Mouse (Mus musculus) liver, postnatal 0 days (tissue): ENCODE data around the gene Cfap52.

ENCODE experiments used
- CTCF ChIP-seq: sonication (generic); IDR thresholded peaks from 2 replicates; pipeline ENCODE4 v1.5.1; 2016; ENCODE audit warnings: antibody characterized with exemption, low read depth
- EP300 ChIP-seq: IDR thresholded peaks from 2 replicates; pipeline ENCODE4 v1.6.1; 2016; ENCODE audit warnings: antibody characterized with exemption, low read depth, mild to moderate bottlenecking

GRCm38 (mm10) chr11:67921091-67921826 is 44.2 kb downstream of the Cfap52 start:
- TF ChIP-seq CTCF, result no peak
- no peak for TF ChIP-seq EP300
